Mouse (Mus musculus) CH12.LX (cell line): ENCODE results near the gene Slc35b4. TPM values are rescaled to one million over a fixed set of nuclear protein-coding genes. Genes with fewer than 3 reads are reported as not detected.

Source experiments
- DNase-seq: peaks from one replicate; pipeline ENCODE4 v3.0.0-alpha.2; 2013; ENCODE audit errors: extremely low read depth
- H3K27ac ChIP-seq: 2 replicates; pipeline ENCODE4 v1.5.1; 2012; ENCODE audit warnings: low read depth, mild to moderate bottlenecking, control low read depth, moderate library complexity; ENCODE audit not compliant: insufficient read depth
- H3K27me3 ChIP-seq: replicated peaks from 2 replicates; pipeline ENCODE3; 2012; ENCODE audit warnings: inconsistent platforms
- H3K36me3 ChIP-seq, 2 experiments: replicated peaks in 1 of 2; 2 replicates each; pipeline versions ENCODE3 to v1.6.1; 2012; ENCODE audit warnings: inconsistent platforms in 1 of 2, low read length in 1 of 2, mild to moderate bottlenecking in 1 of 2, mixed read lengths in 1 of 2, moderate library complexity in 1 of 2; ENCODE audit not compliant: control insufficient read depth in 1 of 2, insufficient read depth in 1 of 2
- H3K4me1 ChIP-seq, 2 experiments: 2 replicates each; pipeline ENCODE4 v1.6.1; 2012; ENCODE audit warnings: inconsistent platforms in 1 of 2, moderate library complexity in 1 of 2; ENCODE audit not compliant: insufficient read depth in 2 of 2, control insufficient read depth in 1 of 2
- H3K4me2 ChIP-seq: 2 replicates; pipeline ENCODE4 v1.6.1; 2012; ENCODE audit warnings: low read depth, mild to moderate bottlenecking, control low read depth; ENCODE audit not compliant: poor library complexity, insufficient read depth, severe bottlenecking
- H3K4me3 ChIP-seq, 3 experiments: fragments of 150-350 bp in 1 of 3; sonication (generic) in 1 of 3; replicated peaks in 1 of 3; 2 replicates each; pipeline versions ENCODE3 to v1.5.1; 2011 to 2012; ENCODE audit warnings: low read depth in 2 of 3, low read length in 2 of 3, mild to moderate bottlenecking in 2 of 3, moderate library complexity in 2 of 3, control low read depth in 1 of 3, improper control_type of control experiment in 1 of 3, inconsistent platforms in 1 of 3, mixed read lengths in 1 of 3; ENCODE audit not compliant: poor library complexity in 1 of 3
- H3K79me2 ChIP-seq: replicated peaks from 2 replicates; pipeline ENCODE4 v1.6.1; 2012; ENCODE audit warnings: mild to moderate bottlenecking, moderate library complexity; ENCODE audit not compliant: control insufficient read depth, poor library complexity, insufficient read depth, severe bottlenecking; ENCODE audit errors: extremely low read depth
- H3K9ac ChIP-seq: 2 replicates; pipeline ENCODE4 v1.6.1; 2012; ENCODE audit warnings: low read depth, mild to moderate bottlenecking, control low read depth, moderate library complexity; ENCODE audit not compliant: insufficient read depth
- H3K9me3 ChIP-seq: replicated peaks from 2 replicates; pipeline ENCODE3; 2012; ENCODE audit warnings: low read length, inconsistent platforms, mixed read lengths
- BHLHE40 ChIP-seq: IDR thresholded peaks from 2 replicates; pipeline ENCODE4 v1.6.1; 2011; ENCODE audit warnings: mild to moderate bottlenecking, low read depth, low read length, improper control_type of control experiment
- CHD1 ChIP-seq: IDR thresholded peaks from 2 replicates; pipeline ENCODE4 v1.6.1; 2012; ENCODE audit warnings: low read depth, low read length, improper control_type of control experiment, inconsistent platforms
- CHD2 ChIP-seq: IDR thresholded peaks from 2 replicates; pipeline ENCODE4 v1.6.1; 2011; ENCODE audit warnings: low read length, improper control_type of control experiment
- CTCF ChIP-seq, 2 experiments: IDR thresholded peaks in 1 of 2; conservative IDR thresholded peaks in 1 of 2; 2 replicates each; pipeline ENCODE4 v1.5.1; 2011 to 2012; ENCODE audit warnings: low read depth in 2 of 2, low read length in 2 of 2, improper control_type of control experiment in 1 of 2, inconsistent platforms in 1 of 2, mild to moderate bottlenecking in 1 of 2, moderate library complexity in 1 of 2
- E2F4 ChIP-seq: IDR thresholded peaks from 2 replicates; pipeline ENCODE4 v1.6.1; 2011; ENCODE audit warnings: low read depth, low read length, improper control_type of control experiment; ENCODE audit not compliant: insufficient replicate concordance
- ELF1 ChIP-seq: IDR thresholded peaks from 2 replicates; pipeline ENCODE4 v1.6.1; 2014; ENCODE audit warnings: low read depth, mild to moderate bottlenecking, inconsistent platforms, low read length, improper control_type of control experiment
- EP300 ChIP-seq: IDR thresholded peaks from 2 replicates; pipeline ENCODE4 v1.6.1; 2011; ENCODE audit warnings: low read length, improper control_type of control experiment
- ETS1 ChIP-seq: conservative IDR thresholded peaks from 2 replicates; pipeline ENCODE4 v1.6.1; 2012; ENCODE audit warnings: low read depth, mild to moderate bottlenecking, inconsistent platforms, low read length, improper control_type of control experiment, moderate library complexity
- GABPA ChIP-seq: IDR thresholded peaks from 2 replicates; pipeline ENCODE4 v1.6.1; 2012; ENCODE audit warnings: low read depth, low read length, improper control_type of control experiment, inconsistent platforms; ENCODE audit not compliant: insufficient replicate concordance
- HCFC1 ChIP-seq: IDR thresholded peaks from 2 replicates; pipeline ENCODE4 v1.6.1; 2012; ENCODE audit warnings: low read depth, mild to moderate bottlenecking, inconsistent platforms, low read length, improper control_type of control experiment
- IRF4 ChIP-seq: IDR thresholded peaks from 2 replicates; pipeline ENCODE4 v1.6.1; 2014; ENCODE audit warnings: low read depth, mild to moderate bottlenecking, inconsistent platforms, low read length, improper control_type of control experiment
- JUN ChIP-seq: IDR thresholded peaks from 2 replicates; pipeline ENCODE4 v1.6.1; 2011; ENCODE audit warnings: low read depth, mild to moderate bottlenecking, low read length, improper control_type of control experiment, moderate library complexity; ENCODE audit not compliant: insufficient read depth
- JUND ChIP-seq: conservative IDR thresholded peaks from 2 replicates; pipeline ENCODE4 v1.6.1; 2011; ENCODE audit warnings: low read depth, low read length, improper control_type of control experiment
- KAT2A ChIP-seq: IDR thresholded peaks from 2 replicates; pipeline ENCODE4 v1.6.1; 2012; ENCODE audit warnings: low read length, improper control_type of control experiment, inconsistent platforms; ENCODE audit not compliant: insufficient replicate concordance
- MAFK ChIP-seq: IDR thresholded peaks from 2 replicates; pipeline ENCODE4 v1.6.1; 2011; ENCODE audit warnings: low read length, improper control_type of control experiment; ENCODE audit not compliant: insufficient replicate concordance
- MAX ChIP-seq: IDR thresholded peaks from 2 replicates; pipeline ENCODE4 v1.6.1; 2011; ENCODE audit warnings: low read length, improper control_type of control experiment
- MAZ ChIP-seq: IDR thresholded peaks from 2 replicates; pipeline ENCODE4 v1.6.1; 2012; ENCODE audit warnings: low read depth, mild to moderate bottlenecking, inconsistent platforms, low read length, improper control_type of control experiment, moderate library complexity
- MEF2A ChIP-seq: IDR thresholded peaks from 2 replicates; pipeline ENCODE4 v1.6.1; 2014; ENCODE audit warnings: low read depth, mild to moderate bottlenecking, inconsistent platforms, low read length, improper control_type of control experiment, borderline replicate concordance
- MXI1 ChIP-seq: IDR thresholded peaks from 2 replicates; pipeline ENCODE4 v1.6.1; 2011; ENCODE audit warnings: mild to moderate bottlenecking, low read depth, low read length, improper control_type of control experiment
- MYC ChIP-seq: IDR thresholded peaks from 2 replicates; pipeline ENCODE4 v1.6.1; 2011; ENCODE audit warnings: low read depth, mild to moderate bottlenecking, improper control_type of control experiment, low read length
- NELFE ChIP-seq: IDR thresholded peaks from 2 replicates; pipeline ENCODE4 v1.6.1; 2011; ENCODE audit warnings: low read depth, low read length, improper control_type of control experiment
- NRF1 ChIP-seq: IDR thresholded peaks from 2 replicates; pipeline ENCODE4 v1.6.1; 2014; ENCODE audit warnings: low read depth, mild to moderate bottlenecking, inconsistent platforms, low read length, improper control_type of control experiment, moderate library complexity
- PAX5 ChIP-seq: IDR thresholded peaks from 2 replicates; pipeline ENCODE4 v1.6.1; 2012; ENCODE audit warnings: low read length, inconsistent platforms, mixed read lengths
- POLR2A ChIP-seq: IDR thresholded peaks from 2 replicates; pipeline ENCODE4 v1.6.1; 2011; ENCODE audit warnings: low read depth, mild to moderate bottlenecking, improper control_type of control experiment, low read length
- POLR2AphosphoS2 ChIP-seq: IDR thresholded peaks from 2 replicates; pipeline ENCODE4 v1.6.1; 2011; ENCODE audit warnings: low read depth, low read length, improper control_type of control experiment
- RAD21 ChIP-seq: IDR thresholded peaks from 2 replicates; pipeline ENCODE4 v1.6.1; 2011; ENCODE audit warnings: low read depth, mild to moderate bottlenecking, low read length, improper control_type of control experiment, moderate library complexity
- RCOR1 ChIP-seq: conservative IDR thresholded peaks from 2 replicates; pipeline ENCODE4 v1.6.1; 2012; ENCODE audit warnings: low read depth, mild to moderate bottlenecking, inconsistent platforms, low read length, improper control_type of control experiment
- SIN3A ChIP-seq: IDR thresholded peaks from 2 replicates; pipeline ENCODE4 v1.6.1; 2012; ENCODE audit warnings: low read length, improper control_type of control experiment, inconsistent platforms
- SMC3 ChIP-seq: IDR thresholded peaks from 2 replicates; pipeline ENCODE4 v1.6.1; 2011; ENCODE audit warnings: low read depth, low read length, improper control_type of control experiment
- TBP ChIP-seq: conservative IDR thresholded peaks from 2 replicates; pipeline ENCODE4 v1.6.1; 2011; ENCODE audit warnings: low read depth, low read length, improper control_type of control experiment
- TCF12 ChIP-seq: IDR thresholded peaks from 2 replicates; pipeline ENCODE4 v1.6.1; 2014; ENCODE audit warnings: low read depth, mild to moderate bottlenecking, inconsistent platforms, low read length, improper control_type of control experiment
- UBTF ChIP-seq: IDR thresholded peaks from 2 replicates; pipeline ENCODE4 v1.6.1; 2012; ENCODE audit warnings: low read depth, mild to moderate bottlenecking, inconsistent platforms, low read length, improper control_type of control experiment, moderate library complexity
- USF1 ChIP-seq: IDR thresholded peaks from 2 replicates; pipeline ENCODE4 v1.6.1; 2014; ENCODE audit warnings: low read depth, mild to moderate bottlenecking, inconsistent platforms, low read length, improper control_type of control experiment
- USF2 ChIP-seq: conservative IDR thresholded peaks from 2 replicates; pipeline ENCODE4 v1.6.1; 2011; ENCODE audit warnings: low read depth, low read length, improper control_type of control experiment
- ZC3H11A ChIP-seq: IDR thresholded peaks from 2 replicates; pipeline ENCODE4 v1.6.1; 2012; ENCODE audit warnings: low read depth, mild to moderate bottlenecking, inconsistent platforms, low read length, improper control_type of control experiment
- ZKSCAN1 ChIP-seq: IDR thresholded peaks from 2 replicates; pipeline ENCODE4 v1.6.1; 2012; ENCODE audit warnings: low read depth, inconsistent platforms, low read length, improper control_type of control experiment, borderline replicate concordance
- ZMIZ1 ChIP-seq: IDR thresholded peaks from 2 replicates; pipeline ENCODE4 v1.6.1; 2012; ENCODE audit warnings: low read depth, mild to moderate bottlenecking, inconsistent platforms, low read length, improper control_type of control experiment
- ZNF384 ChIP-seq: IDR thresholded peaks from 2 replicates; pipeline ENCODE4 v1.6.1; 2012; ENCODE audit warnings: low read depth, low read length, improper control_type of control experiment, inconsistent platforms
- dilution Hi-C: fragments of 300-500 bp; cut with MboI; formaldehyde crosslinking; loops from 2 replicates; pipeline ENCODE4 v1.14.3; 2020; ENCODE audit warnings: low sequenced_read_pairs; ENCODE audit not compliant: extremely low pct_unique_long_range_greater_than_20kb, extremely low pct_ligation_motif_present
- in situ Hi-C: fragments of 300-500 bp; cut with MboI; formaldehyde crosslinking; loops from 3 replicates; pipeline ENCODE4 v1.14.3; 2019; ENCODE audit warnings: low sequenced_read_pairs, low pct_ligation_motif_present, low pct_unique_long_range_greater_than_20kb, mixed read lengths
- polyA plus RNA-seq: library from polyadenylated mRNA; unstranded; fragments of >175 nt; gene quantifications from 2 replicates; pipeline ENCODE4 v1.2.1, GENCODE M21; 2012; ENCODE audit warnings: low read depth; ENCODE audit not compliant: insufficient read length
- total RNA-seq, 2 experiments: library from RNA; depleted of rRNA; stranded (reverse); fragments of 300-350 nt in 1 of 2; fragments of >200 nt in 1 of 2; gene quantifications; 2 replicates each; pipeline ENCODE4 v1.2.3; 2012 to 2014

Gene Slc35b4
- total and polyA plus RNA-seq, 3 experiments, result 16.9 to 34.8 (median 19.8) TPM

GRCm38 (mm10) chr6:34225004-34225599 lies 48.2 kb upstream of the Slc35b4 start:
- no peak overlapping the region for H3K27ac ChIP-seq
- TF ChIP-seq E2F4 (no peak), UBTF (no peak), ZMIZ1 (no peak), NRF1 (no peak), ELF1 (no peak), USF2 (no peak), GABPA (no peak), MAX (no peak), ZNF384 (no peak), JUND (0 out of 2 replicates have a peak, but pooled peaks have one; percentile 36), MEF2A (peak; percentile 75), POLR2AphosphoS2 (no peak), ZC3H11A (no peak), CHD2 (no peak), ETS1 (peak; percentile 73), NELFE (no peak), ZKSCAN1 (no peak), MAZ (no peak), HCFC1 (no peak), POLR2A (no peak), SMC3 (peak; percentile 22), IRF4 (peak; percentile 59), PAX5 (no peak), JUN (peak; percentile 15; the same call in 1 of the 2 replicates), MAFK (no peak), RAD21 (peak; percentile 13), MXI1 (no peak), TBP (no peak), USF1 (no peak), CHD1 (no peak), SIN3A (no peak), RCOR1 (no peak), BHLHE40 (peak; percentile 34; the same call in 1 of the 2 replicates), KAT2A (no peak), EP300 (peak; percentile 44), TCF12 (peak; percentile 27; the same call in 1 of the 2 replicates), CTCF (conservative IDR thresholded peaks at IDR 0.05 in 1 of 2, IDR thresholded peaks at IDR 0.05 in 1 of 2; ENCODE audit: low read depth in 2 of 2, low read length in 2 of 2) (peak; percentile 45 to 68), MYC (no peak)
- TF ChIP-seq, all 38 proteins: peak for 11
- Histone ChIP-seq H3K4me1 (peaks cover 17 to 72% of the 10 kb centered on the region in 2 experiments; a peak in 3 of 4 replicates), H3K4me3 (no peak overlapping the region), H3K36me3 (no peaks in the 10 kb centered on the region), H3K79me2 (no peaks in the 10 kb centered on the region), H3K27me3 (no peaks in the 10 kb centered on the region), H3K9ac (no peak overlapping the region), H3K9me3 (peaks cover 12% of the 10 kb centered on the region), H3K4me2 (no peak overlapping the region)
- DNase-seq, result peak; percentile 31
- in situ Hi-C loops (no loop called here), dilution Hi-C loops (no loop called here)
